Mouse (Mus musculus): ENCODE results near the gene Adam30. TPM values are rescaled to one million over a fixed set of nuclear protein-coding genes. Genes with fewer than 3 reads are reported as not detected.

Gene Adam30
- polyA plus RNA-seq, 1 experiment from 2014 or later, result not detected

DNA sequence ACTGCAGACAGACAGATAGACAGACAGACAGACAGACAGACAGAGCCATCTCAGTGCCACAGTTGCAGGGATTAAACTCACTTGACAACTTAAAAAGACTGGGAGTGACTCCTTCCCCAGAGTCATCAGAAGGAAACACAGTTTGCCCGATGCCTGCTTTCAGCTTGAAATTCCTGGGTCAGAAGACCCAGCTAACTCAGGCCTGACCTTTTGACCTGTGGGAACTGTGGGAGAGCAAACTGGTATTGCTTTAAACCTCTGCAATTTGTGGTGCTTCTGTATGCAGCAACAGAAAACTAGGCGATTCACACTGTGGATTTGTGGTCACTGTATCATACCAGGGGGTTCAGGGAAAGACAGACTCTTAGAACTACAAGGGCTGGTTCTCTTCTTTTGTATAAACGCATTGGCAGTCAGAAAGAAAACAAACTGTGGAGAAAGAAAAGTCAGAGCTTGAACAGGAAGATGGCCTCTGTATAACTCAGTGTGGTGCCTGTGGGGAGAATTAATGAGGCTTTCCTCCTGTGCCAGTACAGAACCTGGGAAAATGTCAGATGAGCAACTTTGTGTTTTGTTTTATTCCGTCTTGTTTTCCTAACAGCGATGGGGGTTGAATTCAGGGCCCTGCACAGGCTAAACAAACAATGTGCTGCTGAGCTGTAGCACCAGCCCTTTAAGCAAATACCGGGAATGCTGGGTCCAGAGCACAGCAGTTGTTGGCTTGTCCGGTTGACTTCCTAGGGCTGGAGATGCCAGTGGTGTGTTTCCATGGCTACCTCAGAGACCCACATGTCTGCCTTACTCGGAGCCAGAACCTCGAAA is 37.5 kb downstream of the Adam30 start:
- H3K27me3 ChIP-seq, result no peaks in the 10 kb centered on the region
- WGBS, result 21% methylated on average over 9 of the region's 9 CpGs
- H3K4me3 ChIP-seq, result no peak overlapping the region
- H3K9ac ChIP-seq, result no peak overlapping the region
- H3K4me1 ChIP-seq, result peaks cover 6% of the 10 kb centered on the region; the same call in 1 of the 2 replicates
- H3K9me3 ChIP-seq, result no peaks in the 10 kb centered on the region
- no peak overlapping the region for H3K27ac ChIP-seq
- H3K4me2 ChIP-seq, result no peak overlapping the region
- ATAC-seq (ENCODE audit: borderline replicate concordance, extremely low read depth, low FRiP score, low TSS enrichment), result no peak
- no peaks in the 10 kb centered on the region for H3K36me3 ChIP-seq

DNA sequence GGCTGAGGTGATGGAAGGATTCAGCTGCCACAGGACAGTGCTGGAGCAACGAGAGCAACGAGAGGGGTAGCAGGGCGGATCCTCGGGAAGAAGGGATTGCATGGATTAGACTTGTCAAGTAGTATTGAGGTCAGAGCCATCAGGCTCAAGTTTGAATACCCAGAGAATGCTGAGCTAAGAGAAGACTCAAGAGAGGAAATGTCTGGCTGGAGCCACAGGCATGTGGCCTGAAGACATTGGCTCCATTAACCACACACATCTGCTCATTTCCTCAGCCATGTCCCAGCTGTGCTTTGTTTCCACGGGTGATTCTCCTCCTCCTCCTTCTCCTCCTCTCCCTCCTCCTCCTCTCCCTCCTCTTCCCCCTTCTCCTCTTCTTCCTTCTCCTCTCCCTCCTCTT is 39.3 kb downstream of the Adam30 start:
- H3K9me3 ChIP-seq, result no peaks in the 10 kb centered on the region
- no peak overlapping the region for H3K27ac ChIP-seq
- H3K9ac ChIP-seq, result no peak overlapping the region
- no peak overlapping the region for H3K4me3 ChIP-seq
- no peak for ATAC-seq (ENCODE audit: borderline replicate concordance, extremely low read depth, low FRiP score, low TSS enrichment)
- no peaks in the 10 kb centered on the region for H3K27me3 ChIP-seq
- WGBS, result 64% methylated on average over 5 of the region's 5 CpGs
- peaks cover 6% of the 10 kb centered on the region; the same call in 1 of the 2 replicates for H3K4me1 ChIP-seq
- no peaks in the 10 kb centered on the region for H3K36me3 ChIP-seq
- H3K4me2 ChIP-seq, result no peak overlapping the region

DNA sequence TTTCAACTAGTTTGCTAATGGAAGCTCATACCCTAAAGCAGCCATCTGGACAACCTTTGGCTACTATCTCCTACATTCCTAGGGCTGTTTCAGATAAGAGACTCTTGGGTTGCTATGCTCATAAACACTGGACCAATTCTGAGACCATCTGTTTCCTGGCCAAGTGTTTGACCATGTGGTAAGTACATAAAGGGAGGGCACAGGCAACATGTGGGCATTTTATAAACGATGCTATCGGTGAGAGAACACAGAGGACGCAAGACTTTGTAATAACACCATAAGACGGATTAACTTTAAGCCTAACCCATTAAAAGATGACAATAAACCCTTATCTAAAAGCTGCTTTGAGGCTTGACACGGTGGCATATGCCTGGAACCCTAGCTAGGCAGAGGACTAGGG is 42.9 kb downstream of the Adam30 start:
- 29% methylated on average over 5 of the region's 5 CpGs for WGBS
- Histone ChIP-seq H3K4me1 (peaks cover 2% of the 10 kb centered on the region; the same call in 1 of the 2 replicates), H3K9me3 (no peaks in the 10 kb centered on the region), H3K27me3 (no peaks in the 10 kb centered on the region), H3K9ac (no peak overlapping the region), H3K4me2 (no peak overlapping the region), H3K27ac (no peak overlapping the region), H3K4me3 (no peak overlapping the region), H3K36me3 (no peaks in the 10 kb centered on the region)
- no peak for ATAC-seq (ENCODE audit: borderline replicate concordance, extremely low read depth, low FRiP score, low TSS enrichment)

DNA sequence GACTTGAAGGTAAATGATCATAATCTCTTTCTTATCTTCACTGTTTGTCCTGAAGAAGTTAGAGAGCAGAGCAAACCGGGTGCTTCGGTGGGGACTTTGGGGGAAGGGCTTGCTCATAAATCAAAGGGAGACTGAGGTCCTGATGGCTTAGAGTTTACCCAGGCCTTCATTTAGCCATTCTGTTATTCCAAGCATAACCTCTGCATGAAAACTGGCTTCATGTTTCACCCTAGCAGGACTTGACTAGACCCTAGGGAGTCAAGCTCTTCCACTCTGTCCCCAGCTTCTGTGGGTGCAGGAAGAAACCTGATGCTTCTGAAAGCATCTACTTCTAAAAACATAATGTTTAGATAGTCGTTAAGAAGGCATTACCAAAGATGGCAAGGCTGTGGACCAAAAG is 46.5 kb downstream of the Adam30 start:
- Histone ChIP-seq H3K4me3 (no peak overlapping the region), H3K27ac (no peak overlapping the region), H3K9me3 (no peaks in the 10 kb centered on the region), H3K9ac (no peak overlapping the region), H3K36me3 (no peaks in the 10 kb centered on the region), H3K4me1 (no peaks in the 10 kb centered on the region), H3K4me2 (no peak overlapping the region), H3K27me3 (no peaks in the 10 kb centered on the region)
- no peak for ATAC-seq (ENCODE audit: borderline replicate concordance, extremely low read depth, low FRiP score, low TSS enrichment)
- 12% methylated on average over 3 of the region's 3 CpGs for WGBS

DNA sequence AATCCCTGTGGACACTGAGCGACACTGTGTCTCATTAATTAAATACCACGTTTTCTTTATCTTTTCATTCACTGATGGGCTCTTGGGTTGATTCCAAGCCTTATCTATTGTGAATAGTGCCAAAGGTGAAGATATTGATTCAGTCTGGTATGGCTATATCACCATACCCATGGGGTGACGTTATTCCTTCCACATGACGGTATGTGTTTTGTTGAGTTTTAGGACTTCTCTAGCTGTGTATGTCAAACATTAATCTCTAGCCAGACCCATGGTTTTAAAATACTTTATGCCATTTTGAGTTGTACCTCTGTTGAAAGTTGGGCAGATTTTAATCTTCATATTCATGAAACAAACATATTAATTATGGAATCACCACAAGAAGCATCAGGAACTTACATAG is 48.7 kb downstream of the Adam30 start:
- Histone ChIP-seq H3K9me3 (no peaks in the 10 kb centered on the region), H3K4me1 (no peaks in the 10 kb centered on the region), H3K4me2 (no peak overlapping the region), H3K36me3 (no peaks in the 10 kb centered on the region), H3K27me3 (no peaks in the 10 kb centered on the region), H3K27ac (no peak overlapping the region), H3K4me3 (no peak overlapping the region), H3K9ac (no peak overlapping the region)
- WGBS, result 79% methylated on average over 4 of the region's 4 CpGs
- ATAC-seq (ENCODE audit: borderline replicate concordance, extremely low read depth, low FRiP score, low TSS enrichment), result no peak

DNA sequence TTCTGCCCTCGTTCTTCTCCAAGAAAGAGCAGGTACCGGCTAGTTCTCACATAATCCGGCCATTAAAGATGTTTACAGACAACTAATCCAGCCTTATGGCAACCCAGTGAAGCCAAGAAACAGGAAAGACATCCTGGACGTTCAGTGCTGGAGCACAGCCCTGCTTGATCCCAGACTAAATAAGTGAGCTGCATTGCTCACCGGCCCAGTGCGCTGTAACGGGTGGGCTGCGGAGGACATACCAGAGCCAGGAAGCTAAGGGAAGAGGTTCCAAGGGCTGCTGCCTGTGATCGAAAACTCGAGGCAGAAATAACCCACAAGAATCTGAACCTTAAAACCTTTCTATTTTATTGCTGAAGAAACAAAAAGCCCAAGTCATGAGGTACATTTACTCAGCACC is 50.4 kb downstream of the Adam30 start:
- Histone ChIP-seq H3K4me2 (no peak overlapping the region), H3K27ac (no peak overlapping the region), H3K4me3 (no peak overlapping the region), H3K9me3 (no peaks in the 10 kb centered on the region), H3K36me3 (no peaks in the 10 kb centered on the region), H3K27me3 (no peaks in the 10 kb centered on the region), H3K9ac (no peak overlapping the region), H3K4me1 (no peaks in the 10 kb centered on the region)
- no peak for ATAC-seq (ENCODE audit: borderline replicate concordance, extremely low read depth, low FRiP score, low TSS enrichment)
- WGBS, result 51% methylated on average over 10 of the region's 10 CpGs

DNA sequence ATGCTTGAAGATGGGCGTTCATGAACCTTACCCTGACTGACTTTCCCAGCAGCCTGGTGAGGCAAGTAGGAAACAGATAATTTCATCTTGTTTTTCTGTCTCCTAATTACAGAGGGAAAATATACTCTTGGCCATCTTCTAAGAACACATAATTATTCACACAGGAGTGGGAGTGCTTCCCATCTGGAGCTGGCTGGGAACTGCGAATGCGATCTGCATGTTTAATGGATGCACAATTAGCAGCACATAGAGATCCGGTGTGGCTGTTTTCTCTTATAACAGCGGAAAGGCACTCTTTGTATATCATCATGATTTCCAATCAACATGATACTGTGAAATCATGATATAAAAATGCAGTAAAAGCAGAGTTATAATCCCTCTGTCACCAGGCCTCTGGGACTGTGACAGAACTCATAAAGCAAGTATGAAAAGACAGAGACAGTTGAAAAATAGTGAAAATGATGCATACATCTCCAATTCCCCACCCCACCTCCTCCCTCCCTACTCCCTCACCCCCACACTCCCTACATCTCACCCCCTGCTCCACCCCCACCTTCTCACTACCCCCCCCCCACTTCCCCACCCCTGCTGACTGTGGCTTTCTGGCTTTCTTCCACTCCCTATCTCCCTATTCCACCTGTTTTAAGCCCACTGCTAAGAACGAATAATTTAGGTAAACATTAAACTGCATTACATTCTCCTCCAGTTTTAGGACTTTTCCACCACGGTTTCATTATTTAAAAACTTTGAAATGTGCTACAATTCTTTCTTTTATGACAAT is 51.1 kb downstream of the Adam30 start:
- no peaks in the 10 kb centered on the region for H3K27me3 ChIP-seq
- no peak overlapping the region for H3K27ac ChIP-seq
- H3K9ac ChIP-seq, result no peak overlapping the region
- no peak for ATAC-seq (ENCODE audit: borderline replicate concordance, extremely low read depth, low FRiP score, low TSS enrichment)
- no peak overlapping the region for H3K4me3 ChIP-seq
- no peaks in the 10 kb centered on the region for H3K9me3 ChIP-seq
- H3K36me3 ChIP-seq, result no peaks in the 10 kb centered on the region
- WGBS, result 58% methylated on average over 7 of the region's 7 CpGs
- no peak overlapping the region for H3K4me2 ChIP-seq
- H3K4me1 ChIP-seq, result no peaks in the 10 kb centered on the region

Other genes starting within 250 kb of the Adam30 start
- gene Notch2, start 147.1 kb upstream of the Adam30 start, polyA plus RNA-seq (2015; fragmentation: Nextera tagmentation; extraction: Ambion mirVana), result 33.4 and 35.1 TPM in 2 replicates
- not detected in 2 replicates for gene Reg4, start 61.5 kb downstream of the Adam30 start, polyA plus RNA-seq (2015; fragmentation: Nextera tagmentation; extraction: Ambion mirVana)
- 4.2 and 4.4 TPM in 2 replicates for gene Hmgcs2, start 119.8 kb downstream of the Adam30 start, polyA plus RNA-seq (2015; fragmentation: Nextera tagmentation; extraction: Ambion mirVana)
- gene Phgdh, start 179.4 kb downstream of the Adam30 start, polyA plus RNA-seq (2015; fragmentation: Nextera tagmentation; extraction: Ambion mirVana), result 202 and 209 TPM in 2 replicates
- gene Zfp697, start 221.8 kb downstream of the Adam30 start, polyA plus RNA-seq (2015; fragmentation: Nextera tagmentation; extraction: Ambion mirVana), result 7.9 and 8.0 TPM in 2 replicates

Data from lung, embryonic 15.5 days (tissue).